20 mouse cellular contexts compared by ENCODE assay signal in genomic region chr11:96203789-96204186, GRCm38 (mm10). TPM values are rescaled to one million over a fixed set of nuclear protein-coding genes. Genes with fewer than 3 reads are reported as not detected.
DNase-seq lines count a peak whose midpoint lies in the region; ATAC-seq and TF ChIP-seq lines count a peak whose summit lies in the region.
"Had no signal": no experiment of that assay in that cellular context is flagged by ENCODE, and none has a peak within 500 bp of the region (broad histone marks: within the 10 kb centered on the region; RNA-seq: fewer than 3 reads in every experiment).

No protein-coding gene starts in this region.

- H3K4me3 ChIP-seq in kidney, embryonic 14.5 days (ENCODE audit: low read length), result peak overlapping the region; percentile 22
- no peak overlapping the region for H3K4me3 ChIP-seq in kidney, adult 2 months (ENCODE audit: insufficient read depth, low read depth, low read length)
- peak overlapping the region; percentile 57 for H3K4me3 ChIP-seq in E14TG2a.4 (replicated peaks; ENCODE audit: low read length)
- H3K4me3 ChIP-seq in embryonic facial prominence, embryonic 10.5 days, result peak overlapping the region; percentile 12; the same call in 1 of the 2 replicates
- no peak overlapping the region for H3K4me3 ChIP-seq in cerebellum, adult 2 months (replicated peaks; ENCODE audit: insufficient read depth, low read depth, low read length)
- H3K4me3 ChIP-seq: erythroblast, embryonic 14.5 days; heart, embryonic 12.5 days; layer of hippocampus, adult 2 months; liver, embryonic 15.5 days; midbrain, embryonic 12.5 days; myocyte had no signal

- TF ChIP-seq CTCF in kidney, adult 2 months (conservative IDR thresholded peaks at IDR 0.05; ENCODE audit: insufficient read depth, insufficient read length, low read depth, low read length), result no peak
- TF ChIP-seq CTCF in E14TG2a.4 (conservative IDR thresholded peaks at IDR 0.05; ENCODE audit: low read length), result no peak
- no peak for TF ChIP-seq CTCF in cerebellum, adult 2 months (IDR thresholded peaks at IDR 0.05; ENCODE audit: borderline replicate concordance, insufficient read depth, low read depth, low read length)

- DNase-seq in embryo, embryonic 9.5 days (ENCODE audit: extremely low spot score), result peak; percentile 62
- DNase-seq in embryo, embryonic 10 days (ENCODE audit: low spot score), result no peak
- DNase-seq in kidney, adult 2 months, result no peak
- DNase-seq in embryonic facial prominence, embryonic 10.5 days (ENCODE audit: low spot score), result no peak
- no peak for DNase-seq in cerebellum, adult 2 months
- no peak for DNase-seq in frontal cortex, postnatal 10 days (ENCODE audit: low spot score in 2 of 2)
- DNase-seq: cerebellum, adult 18-20 months; gastrocnemius, postnatal 25 days; right cerebral cortex, adult 18-20 months had no signal

- H3K4me1 ChIP-seq in kidney, embryonic 14.5 days (ENCODE audit: control insufficient read depth, insufficient read depth, low read length), result no peaks in the 10 kb centered on the region
- no peaks in the 10 kb centered on the region for H3K4me1 ChIP-seq in kidney, adult 2 months (ENCODE audit: control insufficient read depth, insufficient read depth, low read length)
- H3K4me1 ChIP-seq in E14TG2a.4 (replicated peaks; ENCODE audit: low read depth, low read length), result peaks cover 59% of the 10 kb centered on the region
- H3K4me1 ChIP-seq in embryonic facial prominence, embryonic 10.5 days, result 0 out of 2 replicates have a peak, but pooled peaks cover 3% of the 10 kb centered on the region
- no peaks in the 10 kb centered on the region for H3K4me1 ChIP-seq in cerebellum, adult 2 months (ENCODE audit: control insufficient read depth, insufficient read depth, low read length)
- H3K4me1 ChIP-seq: heart, embryonic 12.5 days; liver, embryonic 15.5 days; midbrain, embryonic 12.5 days had no signal

- H3K9me3 ChIP-seq in kidney, embryonic 14.5 days (ENCODE audit: control insufficient read depth, low read length), result no peaks in the 10 kb centered on the region
- no peaks in the 10 kb centered on the region for H3K9me3 ChIP-seq in E14TG2a.4 (ENCODE audit: low read length)
- H3K9me3 ChIP-seq in embryonic facial prominence, embryonic 10.5 days, result no peaks in the 10 kb centered on the region
- H3K9me3 ChIP-seq: heart, embryonic 12.5 days; liver, embryonic 15.5 days; midbrain, embryonic 12.5 days had no signal

- under 1% methylated on average over 16 of the region's 16 CpGs for WGBS in kidney, embryonic 14.5 days
- WGBS in kidney, adult 2 months, result 4% methylated on average over 16 of the region's 16 CpGs
- WGBS in embryonic facial prominence, embryonic 10.5 days, result under 1% methylated on average over 16 of the region's 16 CpGs
- 3% methylated on average over 16 of the region's 16 CpGs for WGBS in cerebellum, adult 2 months

- H3K27me3 ChIP-seq in kidney, embryonic 14.5 days (ENCODE audit: control insufficient read depth, insufficient read depth, low read length), result peaks cover 96% of the 10 kb centered on the region
- peaks cover 22% of the 10 kb centered on the region for H3K27me3 ChIP-seq in kidney, adult 2 months (replicated peaks; ENCODE audit: control insufficient read depth, insufficient read depth, low read length)
- peaks cover 99% of the 10 kb centered on the region for H3K27me3 ChIP-seq in E14TG2a.4 (ENCODE audit: insufficient read depth, low read length)
- peaks cover 100% of the 10 kb centered on the region for H3K27me3 ChIP-seq in embryonic facial prominence, embryonic 10.5 days (replicated peaks; ENCODE audit: low read depth, poor library complexity, severe bottlenecking)
- peaks cover 28% of the 10 kb centered on the region; the same call in 1 of the 2 replicates for H3K27me3 ChIP-seq in cerebellum, adult 2 months (ENCODE audit: control insufficient read depth, insufficient read depth, low read length)

- H3K36me3 ChIP-seq in kidney, embryonic 14.5 days (ENCODE audit: control insufficient read depth, insufficient read depth, low read length), result no peaks in the 10 kb centered on the region
- H3K36me3 ChIP-seq in kidney, adult 2 months (ENCODE audit: control insufficient read depth, insufficient read depth, low read length), result no peaks in the 10 kb centered on the region
- H3K36me3 ChIP-seq in E14TG2a.4 (ENCODE audit: insufficient read depth, low read length), result no peaks in the 10 kb centered on the region
- no peaks in the 10 kb centered on the region for H3K36me3 ChIP-seq in embryonic facial prominence, embryonic 10.5 days (replicated peaks)
- H3K36me3 ChIP-seq: heart, embryonic 12.5 days; liver, embryonic 15.5 days; midbrain, embryonic 12.5 days had no signal

- H3K9ac ChIP-seq in kidney, embryonic 14.5 days (ENCODE audit: low read depth, low read length), result no peak overlapping the region; the same call in 1 of the 2 replicates
- H3K9ac ChIP-seq: heart, embryonic 12.5 days; liver, embryonic 15.5 days; midbrain, embryonic 12.5 days had no signal

- peak overlapping the region; percentile 26 for H3K4me2 ChIP-seq in kidney, embryonic 14.5 days (replicated peaks; ENCODE audit: low read depth, low read length)
- H3K4me2 ChIP-seq: heart, embryonic 12.5 days; liver, embryonic 15.5 days; midbrain, embryonic 12.5 days had no signal

- no peak for TF ChIP-seq POLR2A in kidney, adult 2 months (IDR thresholded peaks at IDR 0.05; ENCODE audit: low read depth, low read length)
- no peak for TF ChIP-seq POLR2A in cerebellum, adult 2 months (IDR thresholded peaks at IDR 0.05; ENCODE audit: borderline replicate concordance, insufficient read depth, low read length)

- ATAC-seq in kidney, embryonic 14.5 days (ENCODE audit: low FRiP score, low TSS enrichment), result no peak
- ATAC-seq: hindbrain, embryonic 16.5 days had no signal

- H3K27ac ChIP-seq in kidney, embryonic 14.5 days (ENCODE audit: low read depth, low read length), result no peak overlapping the region
- H3K27ac ChIP-seq in kidney, adult 2 months (ENCODE audit: insufficient read depth, low read depth, low read length), result no peak overlapping the region
- no peak overlapping the region for H3K27ac ChIP-seq in embryonic facial prominence, embryonic 10.5 days (replicated peaks)
- H3K27ac ChIP-seq in cerebellum, adult 2 months (ENCODE audit: insufficient read depth, low read length), result no peak overlapping the region
- H3K27ac ChIP-seq: layer of hippocampus, adult 2 months; liver, embryonic 15.5 days; midbrain, embryonic 12.5 days had no signal

RNA-seq across cellular contexts. Expression of gene Hoxb13, which starts 9.7 kb away (rescaled TPM):
- polyA plus RNA-seq in kidney, embryonic 14.5 days (2014; fragmentation: Nextera tagmentation; extraction: Ambion mirVana), result not detected in 2 replicates
- polyA plus RNA-seq in kidney, adult 2 months (2012; rRNA removed), result not detected in 2 replicates
- polyA plus RNA-seq in embryonic facial prominence, embryonic 10.5 days (2016; fragmentation: Nextera tagmentation; extraction: Ambion mirVana), result not detected in 2 replicates
- not detected in 2 replicates for polyA plus RNA-seq in cerebellum, adult 2 months (2012; rRNA removed)
- polyA plus RNA-seq: cortical plate, adult 2 months; heart, embryonic 12.5 days; hindbrain, embryonic 16.5 days; liver, embryonic 15.5 days; midbrain, embryonic 12.5 days; spleen, adult 2 months had no signal

Comparison
In these comparisons a context has a peak if more than half of its experiments do, and no peak if none do; other contexts are left out.
1. H3K4me3 ChIP-seq: peak in kidney, embryonic 14.5 days (single experiment), E14TG2a.4 (single experiment) and embryonic facial prominence, embryonic 10.5 days (single experiment); none in kidney, adult 2 months (single experiment) and cerebellum, adult 2 months (single experiment).